Mouse (Mus musculus) G1E (cell line): ENCODE measurements at regions not wholly inside any gene's neighbourhood (a gene's known extent, or its start where the extent isn't known, plus 50 kb on each side); places are given as distances from the start of the nearest gene placed in this dataset.

ENCODE experiments used
- CTCF ChIP-seq: IDR thresholded peaks from 2 replicates; pipeline ENCODE4 v1.5.1; 2012; ENCODE audit warnings: low read depth, low read length, inconsistent platforms, mixed read lengths
- POLR2AphosphoS5 ChIP-seq: IDR thresholded peaks from 2 replicates; pipeline ENCODE4 v1.6.1; 2012; ENCODE audit warnings: low read depth, low read length, inconsistent platforms; ENCODE audit not compliant: insufficient replicate concordance

- TF ChIP-seq POLR2AphosphoS5 (no peak), CTCF (no peak)
Observed at GRCm38 (mm10) chr2:79153070-79153469, 102.2 kb upstream of the Itga4 start.
